Mouse (Mus musculus) CH12.LX (cell line): Measurements from ENCODE around the gene Hnrnpll. TPM values are rescaled to one million over a fixed set of nuclear protein-coding genes. Genes with fewer than 3 reads are reported as not detected.

Experiments used
- DNase-seq: peaks from one replicate; pipeline ENCODE4 v3.0.0-alpha.2; 2013; ENCODE audit errors: extremely low read depth
- H3K27ac ChIP-seq: 2 replicates; pipeline ENCODE4 v1.5.1; 2012; ENCODE audit warnings: low read depth, mild to moderate bottlenecking, control low read depth, moderate library complexity; ENCODE audit not compliant: insufficient read depth
- H3K27me3 ChIP-seq: replicated peaks from 2 replicates; pipeline ENCODE3; 2012; ENCODE audit warnings: inconsistent platforms
- H3K36me3 ChIP-seq, 2 experiments: replicated peaks in 1 of 2; 2 replicates each; pipeline versions ENCODE3 to v1.6.1; 2012; ENCODE audit warnings: inconsistent platforms in 1 of 2, low read length in 1 of 2, mild to moderate bottlenecking in 1 of 2, mixed read lengths in 1 of 2, moderate library complexity in 1 of 2; ENCODE audit not compliant: control insufficient read depth in 1 of 2, insufficient read depth in 1 of 2
- H3K4me1 ChIP-seq, 2 experiments: 2 replicates each; pipeline ENCODE4 v1.6.1; 2012; ENCODE audit warnings: inconsistent platforms in 1 of 2, moderate library complexity in 1 of 2; ENCODE audit not compliant: insufficient read depth in 2 of 2, control insufficient read depth in 1 of 2
- H3K4me2 ChIP-seq: 2 replicates; pipeline ENCODE4 v1.6.1; 2012; ENCODE audit warnings: low read depth, mild to moderate bottlenecking, control low read depth; ENCODE audit not compliant: poor library complexity, insufficient read depth, severe bottlenecking
- H3K4me3 ChIP-seq, 3 experiments: fragments of 150-350 bp in 1 of 3; sonication (generic) in 1 of 3; replicated peaks in 1 of 3; 2 replicates each; pipeline versions ENCODE3 to v1.5.1; 2011 to 2012; ENCODE audit warnings: low read depth in 2 of 3, low read length in 2 of 3, mild to moderate bottlenecking in 2 of 3, moderate library complexity in 2 of 3, control low read depth in 1 of 3, improper control_type of control experiment in 1 of 3, inconsistent platforms in 1 of 3, mixed read lengths in 1 of 3; ENCODE audit not compliant: poor library complexity in 1 of 3
- H3K79me2 ChIP-seq: replicated peaks from 2 replicates; pipeline ENCODE4 v1.6.1; 2012; ENCODE audit warnings: mild to moderate bottlenecking, moderate library complexity; ENCODE audit not compliant: control insufficient read depth, poor library complexity, insufficient read depth, severe bottlenecking; ENCODE audit errors: extremely low read depth
- H3K9ac ChIP-seq: 2 replicates; pipeline ENCODE4 v1.6.1; 2012; ENCODE audit warnings: low read depth, mild to moderate bottlenecking, control low read depth, moderate library complexity; ENCODE audit not compliant: insufficient read depth
- H3K9me3 ChIP-seq: replicated peaks from 2 replicates; pipeline ENCODE3; 2012; ENCODE audit warnings: low read length, inconsistent platforms, mixed read lengths
- BHLHE40 ChIP-seq: IDR thresholded peaks from 2 replicates; pipeline ENCODE4 v1.6.1; 2011; ENCODE audit warnings: mild to moderate bottlenecking, low read depth, low read length, improper control_type of control experiment
- CTCF ChIP-seq, 2 experiments: IDR thresholded peaks in 1 of 2; conservative IDR thresholded peaks in 1 of 2; 2 replicates each; pipeline ENCODE4 v1.5.1; 2011 to 2012; ENCODE audit warnings: low read depth in 2 of 2, low read length in 2 of 2, improper control_type of control experiment in 1 of 2, inconsistent platforms in 1 of 2, mild to moderate bottlenecking in 1 of 2, moderate library complexity in 1 of 2
- ELF1 ChIP-seq: IDR thresholded peaks from 2 replicates; pipeline ENCODE4 v1.6.1; 2014; ENCODE audit warnings: low read depth, mild to moderate bottlenecking, inconsistent platforms, low read length, improper control_type of control experiment
- KAT2A ChIP-seq: IDR thresholded peaks from 2 replicates; pipeline ENCODE4 v1.6.1; 2012; ENCODE audit warnings: low read length, improper control_type of control experiment, inconsistent platforms; ENCODE audit not compliant: insufficient replicate concordance
- MEF2A ChIP-seq: IDR thresholded peaks from 2 replicates; pipeline ENCODE4 v1.6.1; 2014; ENCODE audit warnings: low read depth, mild to moderate bottlenecking, inconsistent platforms, low read length, improper control_type of control experiment, borderline replicate concordance
- MXI1 ChIP-seq: IDR thresholded peaks from 2 replicates; pipeline ENCODE4 v1.6.1; 2011; ENCODE audit warnings: mild to moderate bottlenecking, low read depth, low read length, improper control_type of control experiment
- NELFE ChIP-seq: IDR thresholded peaks from 2 replicates; pipeline ENCODE4 v1.6.1; 2011; ENCODE audit warnings: low read depth, low read length, improper control_type of control experiment
- PAX5 ChIP-seq: IDR thresholded peaks from 2 replicates; pipeline ENCODE4 v1.6.1; 2012; ENCODE audit warnings: low read length, inconsistent platforms, mixed read lengths
- POLR2A ChIP-seq: IDR thresholded peaks from 2 replicates; pipeline ENCODE4 v1.6.1; 2011; ENCODE audit warnings: low read depth, mild to moderate bottlenecking, improper control_type of control experiment, low read length
- POLR2AphosphoS2 ChIP-seq: IDR thresholded peaks from 2 replicates; pipeline ENCODE4 v1.6.1; 2011; ENCODE audit warnings: low read depth, low read length, improper control_type of control experiment
- RAD21 ChIP-seq: IDR thresholded peaks from 2 replicates; pipeline ENCODE4 v1.6.1; 2011; ENCODE audit warnings: low read depth, mild to moderate bottlenecking, low read length, improper control_type of control experiment, moderate library complexity
- SIN3A ChIP-seq: IDR thresholded peaks from 2 replicates; pipeline ENCODE4 v1.6.1; 2012; ENCODE audit warnings: low read length, improper control_type of control experiment, inconsistent platforms
- SMC3 ChIP-seq: IDR thresholded peaks from 2 replicates; pipeline ENCODE4 v1.6.1; 2011; ENCODE audit warnings: low read depth, low read length, improper control_type of control experiment
- TBP ChIP-seq: conservative IDR thresholded peaks from 2 replicates; pipeline ENCODE4 v1.6.1; 2011; ENCODE audit warnings: low read depth, low read length, improper control_type of control experiment
- USF2 ChIP-seq: conservative IDR thresholded peaks from 2 replicates; pipeline ENCODE4 v1.6.1; 2011; ENCODE audit warnings: low read depth, low read length, improper control_type of control experiment
- ZC3H11A ChIP-seq: IDR thresholded peaks from 2 replicates; pipeline ENCODE4 v1.6.1; 2012; ENCODE audit warnings: low read depth, mild to moderate bottlenecking, inconsistent platforms, low read length, improper control_type of control experiment
- dilution Hi-C: fragments of 300-500 bp; cut with MboI; formaldehyde crosslinking; loops from 2 replicates; pipeline ENCODE4 v1.14.3; 2020; ENCODE audit warnings: low sequenced_read_pairs; ENCODE audit not compliant: extremely low pct_unique_long_range_greater_than_20kb, extremely low pct_ligation_motif_present
- in situ Hi-C: fragments of 300-500 bp; cut with MboI; formaldehyde crosslinking; loops from 3 replicates; pipeline ENCODE4 v1.14.3; 2019; ENCODE audit warnings: low sequenced_read_pairs, low pct_ligation_motif_present, low pct_unique_long_range_greater_than_20kb, mixed read lengths
- polyA plus RNA-seq: library from polyadenylated mRNA; unstranded; fragments of >175 nt; gene quantifications from 2 replicates; pipeline ENCODE4 v1.2.1, GENCODE M21; 2012; ENCODE audit warnings: low read depth; ENCODE audit not compliant: insufficient read length
- total RNA-seq, 2 experiments: library from RNA; depleted of rRNA; stranded (reverse); fragments of 300-350 nt in 1 of 2; fragments of >200 nt in 1 of 2; gene quantifications; 2 replicates each; pipeline ENCODE4 v1.2.3; 2012 to 2014

Hnrnpll gene
- total and polyA plus RNA-seq, 3 experiments, result 14.4 to 24.1 (median 22.3) TPM

DNA sequence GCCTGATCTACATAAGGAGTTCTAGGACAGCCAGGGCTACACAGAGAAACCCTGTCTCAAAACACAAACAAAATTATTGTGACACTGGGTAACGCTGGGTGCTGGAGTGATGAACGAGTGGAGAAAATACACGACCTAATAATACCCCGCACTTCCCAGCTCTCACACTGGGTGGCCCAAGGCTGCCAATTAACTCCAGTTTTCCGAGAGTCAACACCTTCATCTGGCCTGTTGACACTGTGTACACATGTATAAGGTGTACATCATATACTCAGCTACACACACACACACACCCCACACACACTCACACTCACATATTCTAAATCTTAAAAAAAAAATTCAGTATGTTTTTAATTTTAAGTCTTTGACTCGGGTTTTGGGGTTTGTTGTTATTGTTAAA is 33.5 kb downstream of the Hnrnpll start:
- Histone ChIP-seq H3K79me2 (no peaks in the 10 kb centered on the region), H3K36me3 (peaks cover 18 to 19% of the 10 kb centered on the region in 2 experiments), H3K27ac (no peak overlapping the region), H3K4me1 (no peaks in the 10 kb centered on the region), H3K9ac (no peak overlapping the region), H3K27me3 (no peaks in the 10 kb centered on the region), H3K9me3 (no peaks in the 10 kb centered on the region), H3K4me2 (no peak overlapping the region), H3K4me3 (no peak overlapping the region)
- dilution Hi-C loops (no loop called here), in situ Hi-C loops (no loop called here)
- no peak for DNase-seq
- TF ChIP-seq CTCF (conservative IDR thresholded peaks at IDR 0.05 in 1 of 2, IDR thresholded peaks at IDR 0.05 in 1 of 2; ENCODE audit: low read depth in 2 of 2, low read length in 2 of 2), result peak in 1 of 2 experiments; percentile 13; a peak in 2 of 4 replicates
- TF ChIP-seq KAT2A, result no peak
- peak; percentile 4; the same call in 1 of the 2 replicates for TF ChIP-seq SMC3

DNA sequence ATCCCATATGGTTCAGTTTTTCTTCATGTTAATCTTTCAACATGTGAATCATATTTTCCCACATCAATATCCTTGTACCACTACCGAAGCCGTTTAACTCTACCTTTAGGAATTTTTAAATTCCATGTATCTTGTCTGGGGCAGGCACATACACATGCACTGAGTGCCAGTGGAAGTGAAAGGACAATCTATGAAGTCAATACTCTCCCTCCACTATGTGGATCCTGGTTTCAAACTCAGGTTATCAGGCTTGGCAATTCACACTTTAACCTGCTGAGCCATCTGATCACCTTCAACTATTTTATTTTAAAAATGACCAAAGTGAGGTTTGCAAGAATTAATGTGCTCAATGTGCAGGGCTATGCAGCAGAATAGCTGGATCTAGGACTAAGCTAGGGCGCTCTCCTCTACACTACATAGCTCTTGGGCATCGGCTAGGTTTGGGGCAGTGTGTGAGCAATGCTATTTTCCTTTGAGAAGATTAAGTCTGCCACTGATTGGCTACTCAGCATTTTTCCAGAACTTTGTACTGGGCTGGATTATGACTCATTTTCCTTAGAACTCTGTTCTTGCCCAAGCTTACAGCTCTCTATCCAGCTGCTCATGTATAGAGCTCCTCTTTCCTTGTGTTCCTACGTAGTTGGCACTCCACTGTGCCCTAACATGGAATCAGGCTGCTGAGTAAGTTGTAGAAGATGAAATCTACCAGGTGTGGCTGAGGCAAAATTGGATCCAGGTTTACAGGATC is 35.8 kb downstream of the Hnrnpll start:
- H3K4me1 ChIP-seq, result no peaks in the 10 kb centered on the region
- H3K27me3 ChIP-seq, result no peaks in the 10 kb centered on the region
- no peak for DNase-seq
- in situ Hi-C loops (no loop called here), dilution Hi-C loops (no loop called here)
- no peak overlapping the region for H3K9ac ChIP-seq
- no peaks in the 10 kb centered on the region for H3K9me3 ChIP-seq
- no peak overlapping the region for H3K4me2 ChIP-seq
- no peaks in the 10 kb centered on the region for H3K79me2 ChIP-seq
- TF ChIP-seq TBP (no peak), BHLHE40 (no peak), MXI1 (no peak), MEF2A (no peak), NELFE (no peak), POLR2AphosphoS2 (no peak), KAT2A (no peak), USF2 (no peak), ELF1 (no peak), RAD21 (no peak), SIN3A (no peak), ZC3H11A (no peak), PAX5 (no peak), POLR2A (no peak)
- no peak overlapping the region for H3K27ac ChIP-seq
- no peak overlapping the region for H3K4me3 ChIP-seq
- peaks cover 6 to 7% of the 10 kb centered on the region in 2 experiments for H3K36me3 ChIP-seq
